Mouse (Mus musculus) brain, embryonic 18.5 days (tissue): ENCODE data around the gene Slc13a2.

Experiments
- DNase-seq: peaks from one replicate; pipeline ENCODE4 v3.0.0-alpha.2; 2012; ENCODE audit warnings: low read depth, low spot score

Gene Slc13a2

DNA sequence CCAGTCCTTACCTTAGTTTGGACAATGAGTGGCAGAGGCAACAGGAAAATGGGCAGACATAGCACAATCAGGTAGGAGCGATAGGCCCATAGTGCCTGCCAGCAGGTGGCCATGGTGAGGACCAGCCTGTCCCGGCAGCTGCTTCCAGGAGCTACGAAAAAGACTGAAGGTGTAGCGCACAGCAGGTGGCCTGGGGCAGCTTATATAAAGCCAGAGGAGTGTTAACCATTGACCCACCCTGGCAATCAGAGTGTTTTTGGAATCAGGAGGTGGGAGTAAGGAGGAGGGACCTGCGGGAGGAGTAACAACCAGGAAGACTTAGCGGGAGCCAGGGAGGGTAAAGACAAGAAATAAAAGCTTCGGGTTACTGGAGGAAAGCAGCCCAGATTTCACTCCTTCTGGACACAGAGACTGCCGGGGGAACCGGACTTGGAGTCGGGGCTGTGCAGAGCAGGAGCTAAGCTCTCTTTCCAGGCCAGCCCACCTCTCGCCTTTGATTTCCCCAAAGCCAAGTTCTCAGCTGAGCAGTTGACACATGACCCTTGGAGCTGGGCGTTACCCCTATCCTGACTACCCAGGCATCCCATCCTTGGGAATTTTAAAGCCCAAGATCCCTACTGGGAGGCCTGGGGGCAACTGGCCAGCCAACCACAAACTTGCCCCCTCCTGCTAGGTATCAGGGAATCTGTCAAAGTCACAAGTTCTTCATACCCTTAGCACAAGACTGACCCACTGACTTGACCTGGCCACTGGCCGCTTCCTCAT lies at the start of gene Slc13a2:
Gene Slc13a2 (minus strand): TSS at position 163 of the 765 bp plus-strand sequence.
- no peak for DNase-seq

DNA sequence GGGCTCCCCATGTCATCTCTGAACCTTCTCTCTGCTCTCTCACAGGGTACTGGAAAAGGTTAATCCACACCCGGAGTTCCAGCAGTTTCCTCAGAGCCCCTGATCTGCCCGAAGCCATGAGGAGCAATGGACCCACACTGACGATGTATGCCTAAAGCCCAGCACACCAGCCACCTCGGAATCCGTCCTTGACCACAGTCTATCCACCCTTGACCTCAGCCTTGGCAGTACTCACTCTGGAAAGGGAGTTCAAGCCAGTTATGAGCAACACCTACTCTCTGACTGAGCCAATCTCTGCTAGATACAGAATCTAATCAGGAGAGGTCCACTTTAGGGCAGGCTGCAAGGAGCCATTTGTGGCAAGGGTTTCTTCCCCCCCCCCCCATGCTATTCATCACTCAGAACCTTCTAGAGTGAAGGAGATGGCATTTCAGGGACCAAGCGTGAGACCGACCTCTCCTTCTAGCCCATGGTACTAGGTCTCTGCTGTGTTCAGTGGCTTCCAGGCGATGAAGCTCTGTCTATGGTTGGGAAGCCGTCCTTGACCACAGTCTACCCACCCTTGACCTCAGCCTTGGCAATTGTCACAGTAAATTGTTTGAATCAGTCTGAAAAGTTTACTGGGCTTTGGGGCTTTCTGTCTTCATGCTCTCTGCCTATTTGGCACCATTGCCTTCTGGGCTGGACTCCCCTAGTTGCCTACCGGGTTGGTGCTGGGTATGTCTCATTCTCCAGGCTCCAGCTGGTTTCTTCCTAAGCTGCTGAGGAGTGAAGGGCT lies 49.5 kb upstream of the Slc13a2 start:
- DNase-seq, result no peak

DNA sequence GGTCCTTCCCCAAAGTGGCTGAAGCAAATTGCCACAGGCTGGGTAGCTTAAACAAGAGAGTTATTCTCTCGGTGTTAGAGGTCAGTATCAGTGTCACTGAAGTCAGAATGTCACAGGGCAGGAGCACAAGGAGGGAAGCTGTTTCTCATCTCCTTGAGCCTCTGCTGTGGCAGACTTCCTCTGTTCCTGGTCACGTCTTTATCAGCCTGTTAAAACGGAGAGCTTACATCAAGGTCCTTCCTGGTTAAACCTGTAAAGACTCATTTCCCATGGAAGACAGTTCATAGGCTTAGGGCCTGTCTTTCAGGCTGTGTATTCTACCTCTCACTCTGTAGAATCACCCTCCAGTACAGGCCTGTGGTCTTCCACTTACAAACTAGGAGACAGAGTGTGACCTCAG lies 45.9 kb upstream of the Slc13a2 start:
- DNase-seq, result no peak

DNA sequence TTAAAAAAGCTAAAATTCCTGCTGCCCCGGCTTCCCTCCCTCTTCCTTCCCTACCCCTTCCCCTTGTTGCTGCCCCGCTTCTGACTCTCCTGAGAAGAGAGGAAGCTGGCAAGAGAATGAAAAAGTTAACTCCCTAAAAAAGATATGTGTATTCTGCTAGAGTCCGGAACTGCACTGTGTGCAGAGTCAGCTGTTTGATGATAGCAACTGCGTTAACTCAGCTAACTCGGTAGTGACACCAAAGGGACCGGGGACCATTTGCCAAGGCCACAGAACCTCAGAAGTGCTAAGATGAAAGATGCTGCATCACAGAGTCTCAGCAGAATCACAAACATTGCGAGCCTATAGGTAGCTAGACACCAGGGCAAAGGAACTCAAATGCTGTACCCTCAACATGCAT lies 45.5 kb upstream of the Slc13a2 start:
- no peak for DNase-seq

- no peak for DNase-seq
Measured at GRCm38 (mm10) chr11:78466242-78466912, 44.4 kb upstream of the Slc13a2 start.

DNA sequence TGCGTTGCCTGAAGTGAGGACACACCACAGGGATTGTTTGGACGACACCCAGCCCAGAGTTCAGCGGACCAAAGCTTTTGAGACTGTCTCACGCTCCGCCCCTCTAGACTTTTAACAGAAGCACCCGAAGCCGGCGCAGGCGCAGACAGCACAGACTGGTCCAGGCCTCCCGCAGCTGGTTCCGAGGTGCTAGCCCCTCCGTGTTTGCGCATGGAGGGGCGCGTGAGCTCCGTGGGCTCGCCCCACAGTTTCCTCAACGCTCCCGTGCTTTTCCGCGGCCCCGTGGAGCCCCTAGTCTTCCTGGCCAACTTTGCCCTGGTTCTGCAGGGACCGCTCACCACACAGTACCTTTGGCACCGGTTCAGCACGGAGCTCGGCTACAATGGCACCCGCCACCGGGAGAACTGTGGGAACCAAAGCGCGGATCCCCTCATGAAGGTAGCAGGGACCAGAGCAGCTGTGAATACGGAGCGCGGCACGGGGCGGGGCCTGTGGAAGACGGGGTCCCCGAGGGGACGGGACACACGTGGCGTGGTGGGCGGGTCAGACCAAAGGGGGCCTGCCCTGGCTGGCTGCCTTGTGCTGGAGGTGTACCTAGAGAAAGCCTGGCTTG lies 43.7 kb upstream of the Slc13a2 start, which contains the start of gene Slc46a1:
Gene Slc46a1 (plus strand): TSS at position 130 of the 613 bp plus-strand sequence.
- DNase-seq, result peak; percentile 40

DNA sequence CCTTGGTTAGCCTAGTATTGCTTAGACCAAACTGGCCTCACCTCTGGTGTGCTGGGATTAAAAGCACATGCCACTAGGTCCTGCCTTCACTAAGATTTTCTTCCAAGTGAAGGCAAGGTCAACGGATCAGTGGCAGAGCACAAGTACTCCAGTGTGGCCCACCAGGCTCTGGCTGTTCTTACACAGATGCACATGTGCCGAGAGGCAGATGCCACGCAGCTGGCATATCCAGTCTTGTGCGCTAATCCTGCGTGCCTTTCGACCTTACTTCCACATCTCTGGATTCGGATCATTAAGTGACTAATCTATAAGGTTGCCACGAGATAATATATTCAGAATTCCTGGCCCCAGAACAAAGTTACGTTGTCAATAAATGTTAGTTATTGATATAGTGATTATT lies 43.1 kb upstream of the Slc13a2 start:
- DNase-seq, result no peak

- DNase-seq, result no peak
Measured at GRCm38 (mm10) chr11:78463286-78464036, 41.4 kb upstream of the Slc13a2 start.

- no peak for DNase-seq
Measured at GRCm38 (mm10) chr11:78462669-78463068, 40.7 kb upstream of the Slc13a2 start.

GRCm38 (mm10) chr11:78461894-78462293 lies 39.9 kb upstream of the Slc13a2 start:
- DNase-seq, result no peak

- DNase-seq, result no peak
Measured at GRCm38 (mm10) chr11:78458740-78459139, 36.7 kb upstream of the Slc13a2 start.

DNA sequence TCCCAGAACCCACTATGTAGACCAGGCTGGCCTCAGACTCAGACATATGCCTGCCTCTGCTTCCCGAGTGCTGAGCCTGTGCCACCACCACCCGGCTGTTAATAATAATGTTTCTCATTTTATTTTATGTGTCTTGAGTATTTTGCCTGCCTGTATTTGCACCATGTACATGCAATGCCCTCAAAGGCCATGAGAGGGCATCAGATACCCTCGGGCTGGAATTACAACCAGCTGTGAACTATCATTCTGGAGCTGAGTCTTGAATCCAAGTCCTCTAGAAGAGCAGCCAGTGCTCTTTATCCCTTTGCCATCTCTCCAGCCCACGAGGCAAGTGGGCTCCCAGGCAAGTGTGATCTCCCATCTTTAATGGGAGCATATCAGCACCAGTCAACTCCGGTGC lies 33.3 kb upstream of the Slc13a2 start:
- DNase-seq, result no peak

DNA sequence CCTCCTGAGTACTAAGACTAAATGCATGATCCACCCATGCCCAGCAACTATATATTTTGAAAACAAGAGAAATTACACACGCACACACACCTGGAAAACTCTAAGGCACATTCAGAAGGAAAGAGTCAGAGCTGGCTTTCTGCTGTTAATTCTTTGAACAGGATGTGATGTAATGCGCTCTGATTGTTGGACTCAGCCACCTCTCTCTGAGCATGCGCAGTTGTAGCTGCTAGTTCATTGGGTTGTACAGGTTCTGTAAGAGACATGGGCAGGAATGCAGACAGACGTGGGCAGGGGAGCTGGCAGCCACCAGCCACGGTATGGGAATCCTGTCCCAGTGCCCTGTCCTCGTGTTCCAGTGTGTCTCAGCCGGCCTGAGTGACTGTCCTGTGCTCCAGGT lies 32.3 kb upstream of the Slc13a2 start:
- no peak for DNase-seq

- DNase-seq, result no peak
Measured at GRCm38 (mm10) chr11:78453675-78454074, 31.7 kb upstream of the Slc13a2 start.

GRCm38 (mm10) chr11:78450337-78450736 lies 28.3 kb upstream of the Slc13a2 start:
- DNase-seq, result no peak

GRCm38 (mm10) chr11:78448242-78448641 lies 26.2 kb upstream of the Slc13a2 start:
- no peak for DNase-seq

GRCm38 (mm10) chr11:78447168-78447567 lies 25.2 kb upstream of the Slc13a2 start:
- DNase-seq, result no peak

GRCm38 (mm10) chr11:78443115-78443514 lies 21.1 kb upstream of the Slc13a2 start:
- DNase-seq, result no peak

GRCm38 (mm10) chr11:78438399-78438930 lies 16.4 kb upstream of the Slc13a2 start:
- no peak for DNase-seq

- no peak for DNase-seq
Measured at GRCm38 (mm10) chr11:78437182-78437581, 15.2 kb upstream of the Slc13a2 start.
